Mouse (Mus musculus): ENCODE data around the gene Ptbp1.
A peak's percentile ranks its signal among the peaks of the same experiment; 100 is the strongest.

Gene Ptbp1

DNA sequence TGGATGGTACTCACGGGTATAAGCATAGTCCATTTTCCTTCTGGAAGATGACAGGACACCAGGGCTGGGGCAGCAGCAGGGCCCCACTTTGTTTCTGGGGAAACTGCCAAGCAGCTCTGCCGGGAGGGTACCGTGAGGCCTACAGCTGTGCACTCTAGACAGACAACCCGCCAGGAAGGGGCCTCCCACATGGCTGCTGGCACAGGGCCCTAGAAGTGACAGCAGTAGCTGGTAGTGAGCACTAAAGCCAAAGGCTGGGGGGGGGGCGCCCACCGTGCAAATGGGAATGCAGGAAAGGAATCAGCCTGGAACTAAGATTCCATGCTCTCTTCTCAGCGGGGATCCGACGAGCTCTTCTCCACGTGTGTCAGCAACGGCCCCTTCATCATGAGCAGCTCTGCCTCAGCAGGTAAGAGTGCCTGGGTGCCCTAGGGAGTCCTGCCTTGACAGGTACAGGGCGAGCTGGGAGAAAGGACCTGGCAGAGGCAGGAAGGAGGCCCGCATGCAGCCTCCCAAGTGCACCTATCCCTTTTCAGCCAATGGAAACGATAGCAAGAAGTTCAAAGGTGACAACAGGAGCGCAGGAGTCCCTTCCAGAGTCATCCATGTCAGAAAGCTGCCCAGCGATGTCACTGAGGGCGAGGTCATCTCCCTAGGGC lies 4.3 kb downstream of the Ptbp1 start:
- DNase-seq (ENCODE audit: extremely low read depth, low read depth) = no peak

DNA sequence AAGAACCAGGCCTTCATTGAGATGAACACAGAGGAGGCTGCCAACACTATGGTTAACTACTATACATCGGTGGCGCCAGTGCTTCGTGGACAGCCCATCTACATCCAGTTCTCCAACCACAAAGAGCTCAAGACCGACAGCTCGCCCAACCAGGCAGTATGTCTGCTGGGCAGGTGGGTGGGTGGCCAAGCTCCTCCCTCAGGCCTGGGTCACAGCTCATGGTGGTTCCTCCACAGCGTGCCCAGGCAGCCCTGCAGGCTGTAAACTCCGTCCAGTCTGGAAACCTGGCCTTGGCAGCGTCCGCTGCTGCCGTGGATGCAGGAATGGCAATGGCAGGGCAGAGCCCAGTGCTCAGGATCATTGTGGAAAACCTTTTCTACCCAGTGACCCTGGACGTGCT lies 4.9 kb downstream of the Ptbp1 start:
- DNase-seq (ENCODE audit: extremely low read depth, low read depth) = no peak

- no peak for DNase-seq (ENCODE audit: extremely low read depth, low read depth)
Observed at GRCm38 (mm10) chr10:79860079-79860911, 6.1 kb downstream of the Ptbp1 start.

GRCm38 (mm10) chr10:79861230-79862048 lies 7.2 kb downstream of the Ptbp1 start:
- no peak for DNase-seq (ENCODE audit: extremely low read depth, low read depth)

DNA sequence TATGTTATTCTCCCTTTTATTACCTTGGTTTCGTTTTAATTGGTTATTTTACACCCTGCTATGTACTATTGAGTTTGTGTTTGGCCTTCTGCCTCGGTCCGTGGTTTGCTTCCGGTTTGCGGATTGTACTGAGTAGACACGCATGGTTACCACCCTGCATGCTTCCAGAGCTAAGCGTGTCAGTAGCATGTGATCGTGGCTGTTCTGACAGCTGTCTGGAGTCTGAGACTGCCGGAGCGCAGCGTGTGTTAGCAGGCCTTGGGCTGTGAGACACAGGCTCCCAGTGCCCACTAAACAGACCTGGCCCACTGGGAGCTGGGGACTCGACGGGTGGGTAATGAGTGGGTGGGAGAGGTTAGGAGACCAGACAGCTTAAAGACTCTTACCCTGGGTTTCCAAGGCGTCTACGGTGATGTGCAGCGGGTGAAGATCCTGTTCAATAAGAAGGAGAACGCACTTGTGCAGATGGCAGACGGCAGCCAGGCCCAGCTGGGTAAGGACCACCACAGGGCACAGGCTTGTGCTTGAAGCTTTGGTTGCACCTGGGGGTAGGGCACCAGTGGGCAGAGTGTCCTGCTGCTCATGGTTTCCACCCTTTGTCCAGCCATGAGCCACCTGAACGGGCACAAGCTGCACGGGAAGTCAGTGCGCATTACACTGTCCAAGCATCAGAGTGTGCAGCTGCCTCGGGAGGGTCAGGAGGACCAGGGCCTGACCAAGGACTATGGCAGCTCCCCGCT lies 8.0 kb downstream of the Ptbp1 start:
- no peak for DNase-seq (ENCODE audit: extremely low read depth, low read depth)

GRCm38 (mm10) chr10:79862925-79863324 lies 8.7 kb downstream of the Ptbp1 start:
- no peak for DNase-seq (ENCODE audit: extremely low read depth, low read depth)

DNA sequence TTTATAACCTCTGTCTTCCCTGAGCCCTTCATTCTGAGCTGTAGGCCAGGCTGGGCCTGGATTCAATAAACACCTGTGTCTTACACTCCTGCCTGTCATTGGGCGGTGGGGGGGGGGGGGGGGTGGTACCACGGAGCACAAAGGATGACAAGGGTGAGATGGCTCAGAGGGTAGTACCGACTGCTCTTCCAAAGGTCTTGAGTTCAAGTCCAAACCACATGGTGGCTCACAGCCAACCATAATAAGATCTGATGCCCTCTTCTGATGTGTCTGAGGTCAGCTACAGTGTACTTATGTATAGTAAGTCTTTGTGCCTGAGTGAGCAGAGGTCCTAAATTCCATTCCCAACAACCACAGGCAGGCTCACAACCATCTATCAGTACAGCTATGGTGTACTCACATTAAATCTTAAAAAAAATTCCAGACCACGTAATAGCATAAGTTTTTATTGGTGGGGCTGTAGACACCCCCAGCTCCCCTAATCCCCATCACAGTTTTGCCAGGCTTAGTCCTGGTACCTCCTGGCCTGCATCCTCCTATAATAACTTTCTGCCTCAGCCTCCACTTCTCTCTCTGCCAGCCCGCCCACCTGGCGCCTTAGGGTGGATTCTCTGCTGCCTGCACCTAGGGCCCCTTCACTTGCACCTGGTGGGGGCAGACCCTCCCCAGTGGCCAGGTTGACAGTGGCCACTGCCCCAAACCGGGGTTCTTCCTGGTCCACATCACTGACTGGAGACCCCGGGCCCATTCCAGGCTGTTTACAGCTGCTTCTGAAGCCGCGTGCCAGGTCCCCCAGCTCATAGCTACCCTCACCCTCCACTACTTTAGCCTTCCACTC lies 10.3 kb downstream of the Ptbp1 start:
- DNase-seq (ENCODE audit: extremely low read depth, low read depth) = no peak

- no peak for DNase-seq (ENCODE audit: extremely low read depth, low read depth)
Observed at GRCm38 (mm10) chr10:79865189-79865601, 11.0 kb downstream of the Ptbp1 start.

DNA sequence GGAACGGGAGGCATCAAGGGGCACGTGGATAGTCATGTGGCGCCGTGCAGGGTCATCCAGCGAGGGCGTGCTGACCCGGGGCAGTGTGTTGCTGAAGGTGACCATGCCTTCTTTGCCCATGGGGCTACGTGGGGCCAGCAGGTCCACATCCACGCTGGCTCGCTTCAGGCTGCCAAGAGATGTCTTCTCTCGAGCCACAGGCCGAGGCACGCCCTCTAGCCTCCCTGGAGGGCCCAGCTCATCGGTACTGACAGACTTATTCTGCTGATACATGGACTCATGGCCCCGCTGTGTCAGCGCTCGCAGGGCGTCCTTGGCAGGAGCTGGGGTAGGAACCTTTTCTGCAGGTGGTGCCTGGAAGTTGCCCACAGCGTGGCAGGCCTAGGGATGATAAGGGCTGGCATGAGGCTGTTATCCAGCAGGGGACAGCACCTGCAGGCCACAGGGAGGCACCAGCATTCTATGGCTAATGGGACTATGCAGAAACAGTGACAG lies 11.6 kb downstream of the Ptbp1 start:
- no peak for DNase-seq (ENCODE audit: extremely low read depth, low read depth)

DNA sequence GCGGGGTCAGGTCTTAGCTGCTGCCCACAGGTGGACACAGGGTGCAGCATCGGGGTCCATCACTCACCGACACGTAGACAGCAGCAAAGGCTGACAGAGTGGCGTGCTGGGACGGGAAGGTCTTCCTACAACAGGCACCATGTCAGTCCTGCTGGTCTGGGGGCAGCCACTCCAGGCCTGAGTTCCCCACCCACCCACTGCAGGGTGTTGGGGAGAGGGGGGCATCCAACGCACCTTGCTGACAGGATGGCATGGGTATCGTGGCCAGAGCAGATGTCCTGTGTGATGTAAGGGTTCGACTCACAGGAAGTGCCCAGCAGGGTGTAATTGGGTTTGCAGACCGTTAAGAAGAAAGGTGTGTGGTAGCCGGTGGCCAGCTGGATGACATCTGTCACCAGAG lies 12.4 kb downstream of the Ptbp1 start:
- DNase-seq (ENCODE audit: extremely low read depth, low read depth) = no peak

DNA sequence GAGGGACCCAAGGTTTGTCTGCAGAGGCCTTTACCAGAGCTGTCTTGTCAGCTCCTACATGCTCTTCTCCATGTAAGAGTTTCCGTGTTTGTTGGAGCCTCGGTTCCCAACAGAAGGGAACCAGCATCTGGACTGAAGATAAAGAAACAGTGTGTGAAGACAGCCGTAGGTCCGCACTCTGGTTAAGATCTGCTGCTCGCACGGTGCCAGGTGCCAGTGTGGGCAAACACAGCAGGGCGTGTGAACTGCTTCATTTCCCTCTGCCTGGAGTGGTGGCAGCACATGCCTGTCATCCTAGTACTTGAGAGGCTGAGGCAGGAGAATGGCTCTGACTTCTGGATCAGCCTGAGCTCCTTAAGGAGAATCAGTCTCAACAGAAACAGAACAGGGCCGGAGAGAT lies 17.6 kb downstream of the Ptbp1 start:
- no peak for DNase-seq (ENCODE audit: extremely low read depth, low read depth)

DNA sequence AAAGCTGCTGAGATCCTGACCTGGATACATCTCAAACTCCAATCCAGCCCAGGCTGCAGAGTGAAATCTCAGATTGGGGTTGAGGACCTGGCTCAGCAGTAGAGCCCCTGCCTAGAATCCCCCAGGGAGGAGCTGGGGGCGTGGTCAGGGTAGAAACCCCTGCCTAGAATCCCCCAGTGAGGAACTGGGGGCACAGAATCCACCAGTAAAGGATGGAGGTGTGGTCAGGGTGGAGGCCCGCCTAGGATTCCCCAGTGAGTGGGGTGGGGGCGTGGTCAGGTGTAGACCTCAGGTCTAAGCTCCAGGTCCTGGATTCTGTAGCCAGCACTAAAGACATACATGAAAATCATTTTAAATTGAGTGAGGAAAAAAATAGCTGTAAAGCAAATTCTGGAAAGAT lies 18.6 kb downstream of the Ptbp1 start:
- DNase-seq (ENCODE audit: extremely low read depth, low read depth) = no peak

- no peak for DNase-seq (ENCODE audit: extremely low read depth, low read depth)
Observed at GRCm38 (mm10) chr10:79873313-79873712, 19.1 kb downstream of the Ptbp1 start.

- no peak for DNase-seq (ENCODE audit: extremely low read depth, low read depth)
Observed at GRCm38 (mm10) chr10:79873715-79874289, 19.6 kb downstream of the Ptbp1 start.

GRCm38 (mm10) chr10:79874290-79874862 lies 20.1 kb downstream of the Ptbp1 start, which contains the start of the genes Prtn3 and Plppr3:
TSS of gene Prtn3 (plus strand) at chr10:79874476.
TSS of gene Plppr3 (minus strand) at chr10:79874634.
- DNase-seq (ENCODE audit: extremely low read depth, low read depth) = no peak

DNA sequence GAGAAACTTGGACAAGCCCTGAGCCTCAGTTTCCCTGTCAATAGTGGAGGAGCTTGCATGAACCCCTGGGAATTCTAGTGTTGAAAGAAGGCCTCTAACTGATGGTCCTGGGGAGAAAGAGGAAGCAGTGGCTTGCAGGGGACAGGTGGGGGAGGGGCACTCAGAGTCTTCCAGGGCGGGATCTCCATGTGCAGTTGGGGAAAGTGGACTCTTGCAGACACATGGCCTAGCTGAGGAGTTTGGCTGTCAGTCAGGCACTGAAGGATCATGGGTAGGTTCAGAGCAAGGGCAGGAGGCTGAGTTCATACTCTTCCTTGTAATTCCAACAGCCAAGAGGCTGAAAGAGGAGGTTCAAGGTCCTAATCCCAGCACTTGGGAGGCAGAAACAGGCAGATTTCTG lies 22.9 kb downstream of the Ptbp1 start:
- DNase-seq (ENCODE audit: extremely low read depth, low read depth) = peak; percentile 79

GRCm38 (mm10) chr10:79877757-79878156 lies 23.5 kb downstream of the Ptbp1 start:
- no peak for DNase-seq (ENCODE audit: extremely low read depth, low read depth)

- DNase-seq (ENCODE audit: extremely low read depth, low read depth) = no peak
Observed at GRCm38 (mm10) chr10:79879527-79879926, 25.3 kb downstream of the Ptbp1 start.

DNA sequence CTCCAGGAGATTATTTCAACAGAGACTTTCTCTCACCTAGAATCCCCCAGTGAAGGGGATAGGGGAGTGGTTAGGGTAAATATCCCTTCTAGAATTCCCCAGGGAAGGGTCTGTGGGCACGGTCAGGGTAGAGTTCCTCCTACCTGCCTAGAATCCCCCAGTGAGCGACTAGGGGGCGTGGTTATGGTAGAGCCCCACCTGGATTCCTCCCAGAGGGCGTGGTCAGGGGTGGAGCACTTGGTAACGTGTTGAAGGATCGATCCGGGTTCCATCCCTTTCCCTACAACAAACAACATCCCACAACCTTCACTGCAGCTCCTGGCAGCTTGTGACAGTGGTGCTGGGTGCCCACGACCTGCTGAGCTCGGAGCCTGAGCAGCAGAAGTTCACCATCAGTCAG lies 26.5 kb downstream of the Ptbp1 start:
- DNase-seq (ENCODE audit: extremely low read depth, low read depth) = no peak
